Mouse (Mus musculus): ENCODE measurements around the gene Eif2ak4. TPM values are rescaled to one million over a fixed set of nuclear protein-coding genes. Genes with fewer than 3 reads are reported as not detected.

Eif2ak4 gene
- polyA plus RNA-seq, 1 experiment, result 11.1 TPM

GRCm38 (mm10) chr2:118491741-118492395, 103.5 kb downstream of the Eif2ak4 start:
- TF ChIP-seq POLR2A (IDR thresholded peaks at IDR 0.05; ENCODE audit: borderline replicate concordance, extremely low read depth, low read depth, low read length), result no peak
- no peak for TF ChIP-seq CTCF (IDR thresholded peaks at IDR 0.05; ENCODE audit: insufficient read depth, low read length)
- Histone ChIP-seq H3K4me3 (replicated peaks; ENCODE audit: extremely low read depth, low read depth, low read length) (no peak overlapping the region), H3K4me1 (ENCODE audit: control insufficient read depth, insufficient read depth, low read length) (peaks cover 24% of the 10 kb centered on the region)
- WGBS, result 80% methylated on average over 4 of the region's 4 CpGs
- DNase-seq, result no peak

GRCm38 (mm10) chr2:118495024-118495423, 106.6 kb downstream of the Eif2ak4 start:
- WGBS, result 71% methylated on average over 9 of the region's 9 CpGs
- TF ChIP-seq CTCF (IDR thresholded peaks at IDR 0.05; ENCODE audit: insufficient read depth, low read length), result no peak
- TF ChIP-seq POLR2A (IDR thresholded peaks at IDR 0.05; ENCODE audit: borderline replicate concordance, extremely low read depth, low read depth, low read length), result no peak
- DNase-seq, result no peak
- Histone ChIP-seq H3K4me1 (ENCODE audit: control insufficient read depth, insufficient read depth, low read length) (peaks cover 17% of the 10 kb centered on the region), H3K4me3 (replicated peaks; ENCODE audit: extremely low read depth, low read depth, low read length) (no peak overlapping the region)

GRCm38 (mm10) chr2:118497890-118498289, 109.5 kb downstream of the Eif2ak4 start:
- H3K4me1 ChIP-seq (ENCODE audit: control insufficient read depth, insufficient read depth, low read length), result peaks cover 4% of the 10 kb centered on the region
- 91% methylated on average over 5 of the region's 5 CpGs for WGBS

GRCm38 (mm10) chr2:118498476-118498875, 110.1 kb downstream of the Eif2ak4 start:
- peaks cover 4% of the 10 kb centered on the region for H3K4me1 ChIP-seq (ENCODE audit: control insufficient read depth, insufficient read depth, low read length)
- H3K4me3 ChIP-seq (replicated peaks; ENCODE audit: extremely low read depth, low read depth, low read length), result no peak overlapping the region
- no peak for TF ChIP-seq POLR2A (IDR thresholded peaks at IDR 0.05; ENCODE audit: borderline replicate concordance, extremely low read depth, low read depth, low read length)
- no peak for TF ChIP-seq CTCF (IDR thresholded peaks at IDR 0.05; ENCODE audit: insufficient read depth, low read length)
- 90% methylated on average over 6 of the region's 6 CpGs for WGBS
- no peak for DNase-seq

More at GRCm38 (mm10) chr2:118497890-118498289, 109.5 kb downstream of the Eif2ak4 start:
- no peak for TF ChIP-seq CTCF (IDR thresholded peaks at IDR 0.05; ENCODE audit: insufficient read depth, low read length)
- no peak for TF ChIP-seq POLR2A (IDR thresholded peaks at IDR 0.05; ENCODE audit: borderline replicate concordance, extremely low read depth, low read depth, low read length)
- H3K4me3 ChIP-seq (replicated peaks; ENCODE audit: extremely low read depth, low read depth, low read length), result no peak overlapping the region
- DNase-seq, result no peak

GRCm38 (mm10) chr2:118499135-118499961, 110.9 kb downstream of the Eif2ak4 start:
- no peak for DNase-seq
- Histone ChIP-seq H3K4me1 (ENCODE audit: control insufficient read depth, insufficient read depth, low read length) (peaks cover 4% of the 10 kb centered on the region), H3K4me3 (replicated peaks; ENCODE audit: extremely low read depth, low read depth, low read length) (no peak overlapping the region)
- no peak for TF ChIP-seq CTCF (IDR thresholded peaks at IDR 0.05; ENCODE audit: insufficient read depth, low read length)
- no peak for TF ChIP-seq POLR2A (IDR thresholded peaks at IDR 0.05; ENCODE audit: borderline replicate concordance, extremely low read depth, low read depth, low read length)
- 42% methylated on average over 20 of the region's 20 CpGs for WGBS

- H3K4me1 ChIP-seq (ENCODE audit: control insufficient read depth, insufficient read depth, low read length), result peaks cover 4% of the 10 kb centered on the region
- no peak overlapping the region for H3K4me3 ChIP-seq (replicated peaks; ENCODE audit: extremely low read depth, low read depth, low read length)
- no peak for TF ChIP-seq CTCF (IDR thresholded peaks at IDR 0.05; ENCODE audit: insufficient read depth, low read length)
- no peak for TF ChIP-seq POLR2A (IDR thresholded peaks at IDR 0.05; ENCODE audit: borderline replicate concordance, extremely low read depth, low read depth, low read length)
- 82% methylated on average over 2 of the region's 2 CpGs for whole genome bisulfite sequencing
- no peak for DNase-seq
These were observed 111.8 kb downstream of the Eif2ak4 start for GRCm38 (mm10) chr2:118500191-118500590.

- WGBS, result 73% methylated on average over 7 of the region's 7 CpGs
- TF ChIP-seq POLR2A (IDR thresholded peaks at IDR 0.05; ENCODE audit: borderline replicate concordance, extremely low read depth, low read depth, low read length), result no peak
- TF ChIP-seq CTCF (IDR thresholded peaks at IDR 0.05; ENCODE audit: insufficient read depth, low read length), result no peak
- H3K4me3 ChIP-seq (replicated peaks; ENCODE audit: extremely low read depth, low read depth, low read length), result no peak overlapping the region
- DNase-seq, result no peak
- peaks cover 10% of the 10 kb centered on the region for H3K4me1 ChIP-seq (ENCODE audit: control insufficient read depth, insufficient read depth, low read length)
These were observed 118.7 kb downstream of the Eif2ak4 start for GRCm38 (mm10) chr2:118507126-118507525.

- DNase-seq, result no peak
- Histone ChIP-seq H3K4me1 (ENCODE audit: control insufficient read depth, insufficient read depth, low read length) (peaks cover 15% of the 10 kb centered on the region), H3K4me3 (replicated peaks; ENCODE audit: extremely low read depth, low read depth, low read length) (no peak overlapping the region)
- 51% methylated on average over 8 of the region's 8 CpGs for WGBS
- TF ChIP-seq POLR2A (IDR thresholded peaks at IDR 0.05; ENCODE audit: borderline replicate concordance, extremely low read depth, low read depth, low read length) (no peak), CTCF (IDR thresholded peaks at IDR 0.05; ENCODE audit: insufficient read depth, low read length) (no peak)
These were observed 121.4 kb downstream of the Eif2ak4 start for GRCm38 (mm10) chr2:118509688-118510446.
